Mouse (Mus musculus): ENCODE results near the gene C1qtnf9.

C1qtnf9 gene

DNA sequence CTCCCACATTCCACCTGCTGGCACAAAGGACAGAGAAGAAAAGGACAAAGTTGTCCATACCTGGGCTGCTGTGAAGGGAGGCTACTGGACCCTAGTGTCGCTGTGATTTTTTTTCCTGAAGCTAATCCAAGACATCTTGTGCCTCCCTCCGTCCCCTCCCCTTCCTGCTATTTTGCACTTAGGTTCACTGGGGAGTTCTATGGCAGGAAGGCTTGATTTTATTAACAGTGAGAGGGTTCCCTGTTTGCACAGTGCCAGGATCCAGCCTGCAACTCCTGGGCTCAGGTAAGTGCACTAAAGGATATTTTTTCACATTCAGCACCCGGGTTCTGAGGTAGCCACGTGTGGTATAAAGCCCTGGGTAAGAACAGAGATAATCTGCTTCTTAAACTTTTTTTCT, at the start of gene C1qtnf9:
Gene C1qtnf9 (plus strand): TSS at position 251 of the 400 bp plus-strand sequence.
- no peak for DNase-seq (ENCODE audit: low spot score in 2 of 2)

DNA sequence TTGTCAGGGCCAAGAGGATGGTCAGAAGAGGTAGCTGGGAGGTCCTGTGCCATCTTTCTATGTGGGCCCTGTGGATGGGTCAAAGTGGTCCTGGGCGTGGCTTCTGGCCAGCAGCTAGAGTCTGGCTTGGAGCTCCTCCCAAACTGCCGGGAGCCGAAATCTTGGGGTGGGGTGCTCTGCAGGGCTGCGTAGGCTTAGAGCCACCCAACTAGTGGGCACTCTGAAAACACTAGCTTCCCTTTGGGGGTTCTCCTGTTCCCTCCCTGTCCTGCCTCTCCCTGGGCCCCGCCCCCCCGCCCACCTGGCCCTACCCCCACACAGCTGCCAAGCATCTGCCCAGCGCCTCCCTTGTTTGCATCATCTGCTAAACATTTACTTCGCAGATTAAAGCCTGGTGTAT, 46.6 kb upstream of the C1qtnf9 start:
- DNase-seq (ENCODE audit: low spot score in 2 of 2): no peak

DNA sequence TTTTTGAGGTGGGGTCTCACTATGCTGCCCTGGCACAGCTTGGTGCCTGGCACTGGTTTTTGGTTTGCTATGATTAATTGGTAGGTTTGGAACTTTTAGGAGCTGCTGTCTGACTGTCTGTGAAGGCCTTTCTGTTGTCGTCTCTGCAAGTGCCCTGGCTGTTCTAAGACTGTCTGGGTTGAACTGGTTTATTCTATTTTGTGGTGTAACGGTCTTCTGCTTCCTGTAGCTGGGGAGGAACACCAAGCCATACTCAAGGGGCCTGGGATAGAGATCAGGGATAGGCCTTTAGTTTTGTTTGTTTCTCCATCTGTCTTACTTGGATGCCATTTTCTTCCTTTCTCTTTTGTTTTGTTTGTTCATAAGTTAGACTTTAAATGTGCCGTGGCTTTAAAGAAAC, 46.0 kb upstream of the C1qtnf9 start:
- DNase-seq (ENCODE audit: low spot score in 2 of 2): no peak

DNA sequence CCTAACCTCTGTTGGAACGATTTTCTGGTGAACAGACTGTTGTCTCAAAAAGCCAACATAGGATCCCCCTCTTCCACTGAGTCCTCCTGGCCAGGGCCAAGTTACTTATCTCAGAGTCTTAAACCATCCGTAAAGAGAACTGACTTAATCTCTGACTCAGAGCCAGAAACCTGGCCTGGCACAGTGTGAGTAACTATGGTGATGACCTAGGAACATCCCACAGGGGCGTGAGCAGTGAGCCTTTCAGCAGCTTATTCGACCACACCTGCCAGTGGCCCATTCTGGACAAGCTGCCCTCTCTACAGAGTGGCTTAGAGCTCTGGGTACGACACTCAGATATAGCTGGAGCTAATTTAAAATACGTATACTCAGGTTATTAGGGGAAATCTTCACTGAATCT, 41.8 kb upstream of the C1qtnf9 start:
- DNase-seq (ENCODE audit: low spot score in 2 of 2): no peak

DNA sequence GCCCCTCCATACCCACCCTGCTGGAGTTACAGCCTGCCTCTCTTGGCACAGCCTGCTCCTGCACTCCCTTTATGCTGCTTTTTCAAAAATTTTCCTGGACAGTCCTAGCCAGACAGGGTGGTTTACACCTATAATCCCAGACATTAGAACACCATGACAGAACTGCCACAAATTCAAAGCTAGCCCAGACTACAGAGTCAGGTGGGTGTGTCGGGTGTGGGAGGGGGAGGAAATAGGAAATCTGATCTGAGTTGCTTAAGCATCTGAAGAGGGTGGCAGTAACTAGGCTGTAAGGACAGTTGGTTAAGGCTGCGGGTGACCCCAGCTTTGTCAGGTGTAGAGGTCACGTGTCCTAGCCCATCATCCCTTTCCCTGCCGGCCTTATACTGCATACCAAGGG, 40.8 kb upstream of the C1qtnf9 start:
- no peak for DNase-seq (ENCODE audit: low spot score in 2 of 2)

DNA sequence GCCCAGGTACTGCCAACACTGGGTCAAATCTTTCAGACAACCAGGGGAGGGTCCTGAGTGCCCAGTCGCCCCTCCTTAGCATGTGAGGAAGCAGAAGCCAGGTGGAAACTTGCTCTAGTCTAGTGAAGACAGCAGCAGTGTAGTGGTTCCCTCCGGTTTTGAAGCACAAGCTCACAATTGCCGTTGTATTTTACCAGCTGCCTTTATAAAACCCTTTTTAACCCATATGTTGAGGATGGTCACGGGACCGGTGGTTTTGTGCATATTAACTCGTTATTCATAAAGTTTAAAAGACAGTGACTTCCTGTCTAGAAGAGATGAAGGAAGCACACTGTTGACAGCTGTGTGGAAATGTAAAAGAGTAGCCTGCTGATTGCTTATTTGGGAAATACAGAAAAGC, 35.9 kb upstream of the C1qtnf9 start:
- DNase-seq (ENCODE audit: low spot score in 2 of 2): no peak

DNA sequence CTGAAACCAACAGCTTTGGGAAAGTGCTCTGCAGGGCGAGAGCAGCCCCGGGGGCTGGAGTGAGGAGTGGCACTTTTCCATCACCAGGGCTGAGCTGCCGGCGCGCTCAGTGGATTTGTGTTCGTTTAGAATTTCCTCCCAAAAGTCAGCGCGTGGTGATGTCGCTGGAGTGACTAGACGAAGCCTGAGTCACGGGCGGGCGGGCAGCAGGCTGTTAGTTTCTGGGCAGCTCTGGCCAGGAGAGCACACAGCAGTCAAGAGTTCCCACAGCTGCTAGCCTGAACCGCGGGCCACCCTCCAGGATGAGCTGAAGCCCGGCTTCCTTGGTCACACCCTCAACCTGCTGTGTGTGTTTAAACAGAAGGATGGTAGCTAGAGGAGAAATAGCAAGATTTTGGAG, 35.1 kb upstream of the C1qtnf9 start:
- peak; percentile 40 to 41 for DNase-seq (ENCODE audit: low spot score in 2 of 2)

DNA sequence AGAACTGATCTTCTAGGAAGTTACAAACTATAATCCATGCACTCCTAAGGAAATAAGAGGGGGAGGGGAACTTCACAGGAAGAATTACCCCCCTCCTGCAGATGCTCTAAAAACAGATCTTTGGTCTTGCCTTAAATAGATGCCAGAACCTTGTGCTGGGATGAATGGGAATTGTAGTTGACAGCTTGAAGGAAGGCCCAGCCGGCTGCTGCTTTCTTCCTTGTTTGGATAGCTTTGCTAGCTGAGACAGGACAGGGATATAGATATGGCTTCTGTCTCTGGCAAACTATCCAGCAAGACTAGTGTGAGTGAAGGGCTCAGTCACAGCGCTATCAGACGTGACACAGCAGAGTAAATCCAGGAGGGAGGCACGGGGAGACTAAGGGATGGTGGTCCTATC, 34.2 kb upstream of the C1qtnf9 start:
- no peak for DNase-seq (ENCODE audit: low spot score in 2 of 2)

DNA sequence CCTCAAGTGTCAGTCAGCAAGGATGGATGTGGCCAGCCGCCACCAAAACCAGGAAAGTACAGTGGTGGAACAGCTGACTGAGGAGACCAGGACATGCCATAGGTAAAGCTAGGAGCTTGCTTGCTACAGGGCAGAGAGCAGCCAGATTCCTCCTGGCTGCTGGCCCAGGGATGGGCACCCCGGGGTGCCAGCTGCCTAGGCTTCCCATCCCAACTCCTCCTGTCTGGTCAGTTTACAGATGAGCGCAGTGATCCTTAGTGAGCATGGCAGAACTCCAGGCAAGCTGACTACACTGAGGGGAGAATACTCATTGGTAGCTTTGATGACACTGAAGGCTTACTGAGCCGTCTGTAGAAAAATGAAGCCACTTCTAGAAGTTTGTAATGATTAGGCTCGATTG, 32.7 kb upstream of the C1qtnf9 start:
- no peak for DNase-seq (ENCODE audit: low spot score in 2 of 2)

DNA sequence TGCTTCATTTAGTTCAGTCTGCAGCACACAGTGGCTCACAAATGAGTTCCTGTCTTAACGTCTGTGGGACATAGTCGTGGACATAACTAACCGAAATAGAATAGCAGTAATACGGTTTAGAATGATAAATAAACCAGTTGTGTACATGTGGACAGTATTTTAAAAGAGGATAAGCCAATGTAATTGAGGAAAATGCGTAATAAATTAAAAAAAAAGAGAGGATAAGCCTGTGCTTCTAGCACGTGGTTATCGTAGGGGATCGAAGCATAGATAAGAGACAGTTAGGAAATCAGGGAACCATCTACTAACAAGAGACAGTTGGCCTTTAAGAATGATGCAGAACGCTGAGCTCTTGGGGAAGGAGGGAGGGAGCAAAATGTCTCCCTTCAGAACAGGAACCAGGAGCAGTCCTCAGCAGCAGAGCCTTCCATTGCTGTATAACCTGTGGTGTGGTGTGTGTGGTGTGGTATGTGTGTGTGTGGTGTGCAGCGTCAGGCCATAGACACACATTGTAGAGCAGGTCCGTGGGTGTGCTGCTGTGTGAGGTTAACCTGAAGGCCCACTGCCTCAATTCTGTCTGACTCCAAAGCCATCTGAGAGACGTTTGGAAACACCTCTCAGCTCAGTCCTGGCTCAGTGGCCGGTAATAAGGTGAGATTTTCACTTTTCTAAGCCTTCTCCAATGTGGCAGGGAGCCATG, 31.9 kb upstream of the C1qtnf9 start:
- no peak for DNase-seq (ENCODE audit: low spot score in 2 of 2)

DNA sequence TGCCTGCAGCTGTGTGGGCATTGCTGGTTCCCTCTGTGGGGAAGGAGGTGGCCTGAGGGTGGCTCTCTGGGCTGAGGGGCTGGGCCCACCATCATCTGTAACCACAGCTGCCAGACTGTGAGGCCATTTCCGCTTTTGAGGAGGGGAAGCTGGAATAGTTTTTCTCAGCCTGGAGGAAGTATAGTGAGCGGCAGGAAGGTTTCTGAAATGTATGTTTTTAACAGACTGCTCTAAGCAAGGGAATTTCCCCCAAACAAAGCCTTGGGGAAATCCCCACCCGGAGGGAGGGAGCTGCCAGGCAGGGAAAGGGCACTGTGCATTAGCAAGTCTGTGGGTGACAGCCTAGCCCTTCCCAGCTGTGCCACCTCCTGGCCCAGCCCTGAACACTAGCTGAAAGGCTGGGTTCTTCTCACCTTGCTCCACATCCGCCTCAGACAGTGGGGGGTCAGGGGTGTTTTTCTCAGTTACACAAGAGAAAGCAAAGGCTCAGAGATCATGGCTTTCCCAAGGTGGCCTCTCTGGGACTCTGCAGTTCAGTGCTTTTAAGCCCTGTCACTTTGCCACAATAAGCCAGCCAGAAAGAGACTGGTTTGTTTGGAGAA, 31.2 kb upstream of the C1qtnf9 start:
- no peak for DNase-seq (ENCODE audit: low spot score in 2 of 2)

DNA sequence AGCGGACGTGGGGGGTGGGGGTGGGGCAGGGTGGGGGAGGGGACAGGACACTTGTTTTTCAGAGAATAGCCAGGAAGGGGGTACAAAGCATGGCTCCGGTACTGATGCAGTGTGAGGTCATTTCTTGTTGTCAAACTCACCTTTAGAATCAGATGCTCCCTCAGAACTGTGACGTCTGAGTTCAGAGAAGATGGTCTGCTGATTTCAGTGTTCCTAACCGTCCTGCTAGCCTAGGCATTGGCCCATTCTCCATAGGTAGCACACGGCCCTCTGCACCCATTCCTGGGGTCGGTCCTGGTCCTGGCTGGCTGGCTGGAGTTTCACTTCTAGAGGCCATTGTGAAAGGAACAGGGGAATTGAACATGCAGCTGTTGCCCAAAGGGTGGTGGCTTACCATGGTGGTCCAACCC, 30.7 kb upstream of the C1qtnf9 start:
- no peak for DNase-seq (ENCODE audit: low spot score in 2 of 2)

DNA sequence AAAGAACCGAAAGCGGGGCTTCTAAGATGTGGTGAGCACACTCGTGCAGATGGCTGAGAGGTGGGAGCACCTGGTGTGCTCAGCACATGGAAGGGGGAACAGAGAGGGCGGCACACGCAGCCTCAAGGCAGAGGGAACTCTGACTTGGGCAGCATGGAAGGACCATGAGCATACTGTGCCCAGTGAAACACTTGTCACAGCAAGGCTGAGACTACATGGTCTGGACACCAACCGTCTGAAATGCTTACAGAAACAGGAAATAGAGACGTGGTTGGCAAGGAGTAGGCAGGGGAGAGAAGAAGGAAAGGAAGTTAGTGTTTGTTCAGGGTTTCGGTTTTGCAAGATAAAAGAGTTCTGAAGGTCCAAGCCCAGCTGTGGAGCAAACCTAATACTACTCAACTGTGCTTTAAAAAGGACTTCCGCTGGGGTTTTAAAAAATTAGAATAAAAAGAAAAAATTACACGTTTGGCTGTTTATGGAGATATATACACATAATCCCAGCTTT, 29.4 kb upstream of the C1qtnf9 start:
- DNase-seq (ENCODE audit: low spot score in 2 of 2): no peak

DNA sequence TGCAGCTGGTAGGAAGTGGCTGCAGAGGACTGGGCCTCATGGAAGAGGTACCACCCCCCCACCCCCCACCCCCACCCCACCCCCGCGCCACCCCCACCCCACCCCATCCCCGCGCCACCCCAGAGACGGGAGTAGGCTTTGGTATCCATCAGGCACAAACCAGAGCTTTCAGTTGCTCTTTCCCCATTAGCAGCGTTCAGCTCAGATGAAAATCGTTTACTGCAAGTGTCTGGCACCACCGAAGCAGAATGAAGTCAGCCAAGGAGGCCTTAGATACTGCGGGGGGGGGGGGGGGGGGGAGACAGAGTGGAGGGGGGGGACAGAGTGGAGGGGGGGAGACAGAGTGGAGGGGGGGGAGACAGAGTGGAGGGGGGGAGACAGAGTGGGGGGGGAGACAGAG, 28.8 kb upstream of the C1qtnf9 start:
- DNase-seq (ENCODE audit: low spot score in 2 of 2): no peak

DNA sequence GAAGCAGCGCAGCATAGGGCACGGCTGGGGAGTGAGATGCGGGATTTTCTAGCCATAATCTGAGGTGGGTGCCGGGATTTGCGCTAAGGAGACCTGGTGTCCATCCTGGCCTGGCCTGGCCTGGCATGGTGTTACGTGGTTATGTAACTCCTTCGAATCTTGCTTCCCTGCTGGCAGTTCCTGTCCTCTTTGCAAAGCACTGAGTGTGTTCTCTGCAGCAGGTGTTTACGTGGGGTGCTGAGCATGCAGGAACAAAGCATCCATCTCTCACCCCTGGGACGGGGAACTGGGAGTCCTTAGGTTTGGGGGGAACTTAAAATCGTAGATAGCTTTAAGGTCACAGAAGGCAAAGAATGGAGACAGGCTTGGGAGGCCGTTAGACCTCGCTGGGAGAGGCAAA, 28.3 kb upstream of the C1qtnf9 start:
- DNase-seq (ENCODE audit: low spot score in 2 of 2): no peak

DNA sequence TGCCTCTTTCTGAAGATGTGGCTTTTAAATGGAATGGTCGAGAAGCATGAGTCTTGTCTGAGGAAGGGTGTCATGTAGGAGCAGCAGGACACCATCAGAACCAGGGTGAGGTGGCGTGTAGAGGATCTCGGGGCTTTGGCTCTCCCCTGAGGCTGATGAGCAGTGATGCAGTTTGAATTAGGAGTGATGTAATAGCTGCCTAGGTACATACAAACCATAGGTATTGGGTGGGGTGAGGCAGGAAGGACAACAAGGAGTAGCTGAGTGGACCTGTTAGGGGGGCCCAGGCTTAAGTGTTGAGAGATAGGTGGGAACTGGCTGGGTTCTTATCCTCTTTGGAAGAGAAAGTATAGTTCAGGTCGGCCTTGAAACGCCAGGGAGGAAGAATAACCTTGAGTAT, 27.4 kb upstream of the C1qtnf9 start:
- no peak for DNase-seq (ENCODE audit: low spot score in 2 of 2)

DNA sequence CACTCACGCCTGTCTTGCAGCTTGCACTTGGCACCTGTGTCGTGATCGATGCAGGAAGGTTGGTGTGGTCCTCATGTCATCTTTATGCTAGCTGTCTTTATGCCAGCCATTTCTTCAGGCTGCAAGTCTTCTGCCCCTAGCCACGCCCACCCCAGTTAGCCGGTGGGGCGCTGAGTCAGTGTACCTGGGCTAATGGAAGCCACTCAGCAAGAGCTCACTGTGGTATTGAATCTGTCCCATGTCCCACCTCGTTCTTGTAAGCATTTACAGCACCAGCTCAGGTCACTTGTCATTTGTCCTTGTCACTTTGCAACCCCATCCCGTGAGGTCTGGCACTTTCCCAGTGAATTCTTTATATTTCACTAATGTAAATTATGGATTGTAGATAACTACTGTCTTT, 26.9 kb upstream of the C1qtnf9 start:
- DNase-seq (ENCODE audit: low spot score in 2 of 2): no peak

DNA sequence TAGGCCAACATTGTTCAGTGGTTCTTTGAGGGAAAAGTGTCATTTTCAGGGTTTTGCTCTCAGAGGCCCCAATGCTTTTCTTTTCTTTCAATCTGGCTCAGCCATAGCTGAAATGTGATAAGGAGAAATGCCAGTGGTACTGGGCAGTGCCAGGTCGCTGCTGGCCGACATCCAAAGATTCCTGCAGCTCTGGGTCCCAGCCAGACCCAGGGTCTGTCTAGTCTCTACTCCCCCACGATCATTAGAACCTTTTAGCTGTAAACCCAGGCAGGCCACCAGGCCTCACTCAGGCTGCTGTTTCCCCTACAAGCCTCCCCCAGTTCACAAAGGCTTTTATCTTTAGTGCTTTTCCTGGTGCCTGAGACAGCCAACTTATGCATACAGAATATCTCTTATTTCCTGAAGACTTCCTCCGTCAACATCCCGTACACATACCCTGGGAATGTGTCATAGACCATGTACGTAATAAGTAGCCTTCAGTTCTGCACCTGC, 26.4 kb upstream of the C1qtnf9 start:
- DNase-seq (ENCODE audit: low spot score in 2 of 2): no peak

DNA sequence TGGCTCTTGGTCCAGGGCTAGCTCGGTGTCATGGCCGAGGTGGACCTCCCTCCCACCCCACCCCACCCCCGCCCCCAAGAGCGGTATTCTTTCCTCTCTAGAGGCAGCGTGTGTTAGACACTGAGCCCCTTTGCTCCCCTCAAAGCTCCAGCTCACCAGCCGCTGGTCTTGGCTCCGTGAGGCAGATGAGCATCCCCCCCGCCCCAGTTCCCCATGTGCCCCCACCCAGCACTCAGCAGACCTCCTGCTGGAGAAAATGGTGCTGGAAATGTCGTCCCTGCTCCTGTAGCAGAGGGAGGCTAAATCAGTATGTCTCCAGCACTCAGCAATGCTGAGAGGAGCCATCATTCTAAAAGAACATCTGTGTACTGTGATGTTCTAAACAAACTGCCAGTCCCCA, 24.3 kb upstream of the C1qtnf9 start:
- no peak for DNase-seq (ENCODE audit: low spot score in 2 of 2)

DNA sequence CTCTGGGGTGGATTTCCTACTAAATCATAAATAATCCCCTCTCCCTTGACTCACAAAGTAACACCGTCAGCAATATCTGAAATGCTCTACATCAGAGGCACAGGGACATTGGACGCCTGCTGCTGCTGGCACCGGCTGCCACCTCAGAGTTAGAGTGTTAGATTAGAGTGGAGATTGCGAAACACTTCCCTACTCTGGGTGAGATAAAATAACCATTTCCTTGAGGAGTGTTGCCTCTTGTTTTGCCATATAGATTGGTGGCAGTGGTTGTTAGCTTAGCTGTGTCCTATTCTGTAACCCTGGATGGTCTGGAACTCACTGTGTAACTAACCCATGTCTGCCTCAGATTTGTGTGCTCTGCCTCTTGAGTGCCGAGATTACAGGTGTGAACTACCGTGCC, 22.7 kb upstream of the C1qtnf9 start:
- DNase-seq (ENCODE audit: low spot score in 2 of 2): no peak

DNA sequence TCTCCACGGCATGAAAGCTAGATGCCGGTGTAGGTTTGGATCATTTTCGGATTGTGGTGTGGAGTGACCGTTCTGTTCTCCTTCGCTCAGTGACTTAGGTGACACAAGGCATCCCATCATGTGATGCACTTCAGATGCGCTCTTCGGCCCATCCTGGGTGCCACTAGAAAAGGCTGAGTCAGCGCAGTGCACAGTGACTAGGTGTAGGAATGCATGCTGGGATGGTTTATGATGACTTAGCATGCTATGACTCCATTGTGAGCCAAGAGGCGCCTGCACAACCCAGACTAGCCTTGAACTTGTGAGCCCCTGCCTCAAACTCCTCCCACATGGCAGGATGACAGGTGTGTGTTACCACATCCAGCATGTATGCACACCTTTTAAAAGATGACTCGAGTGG, 21.8 kb upstream of the C1qtnf9 start:
- DNase-seq (ENCODE audit: low spot score in 2 of 2): no peak

DNA sequence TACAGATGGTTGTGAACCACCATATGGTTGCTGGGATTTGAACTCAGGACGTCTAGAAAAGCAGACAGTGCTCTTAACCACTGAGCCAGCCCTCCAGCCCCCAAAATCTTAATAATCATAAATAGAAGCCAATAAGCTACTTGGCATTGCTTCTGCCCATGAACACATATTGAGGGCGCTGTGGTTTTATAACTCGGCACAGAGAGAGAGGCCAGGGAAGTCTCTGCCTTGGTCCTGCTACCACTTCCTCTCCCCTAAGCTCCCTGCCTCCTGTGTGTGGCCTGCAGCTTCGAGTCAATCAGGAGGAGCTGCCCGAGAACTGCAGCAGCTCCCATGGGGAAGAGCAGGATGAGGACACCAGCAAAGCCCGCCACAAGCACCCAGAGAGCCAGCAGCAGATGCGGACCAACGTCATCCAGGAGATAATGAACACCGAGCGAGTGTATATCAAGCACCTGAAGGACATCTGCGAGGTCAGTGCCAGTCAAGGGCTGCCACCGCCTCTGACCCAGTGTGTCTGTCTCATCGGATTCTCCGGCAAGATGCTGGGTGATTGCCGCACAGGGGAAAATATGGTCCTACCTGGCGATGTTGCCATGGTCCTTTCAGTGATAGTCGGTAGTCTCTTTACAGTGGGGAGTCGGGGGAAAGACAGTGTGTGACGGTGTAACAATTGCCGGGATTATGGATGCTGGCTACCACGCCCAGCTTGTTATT, 20.6 kb upstream of the C1qtnf9 start:
- no peak for DNase-seq (ENCODE audit: low spot score in 2 of 2)

DNA sequence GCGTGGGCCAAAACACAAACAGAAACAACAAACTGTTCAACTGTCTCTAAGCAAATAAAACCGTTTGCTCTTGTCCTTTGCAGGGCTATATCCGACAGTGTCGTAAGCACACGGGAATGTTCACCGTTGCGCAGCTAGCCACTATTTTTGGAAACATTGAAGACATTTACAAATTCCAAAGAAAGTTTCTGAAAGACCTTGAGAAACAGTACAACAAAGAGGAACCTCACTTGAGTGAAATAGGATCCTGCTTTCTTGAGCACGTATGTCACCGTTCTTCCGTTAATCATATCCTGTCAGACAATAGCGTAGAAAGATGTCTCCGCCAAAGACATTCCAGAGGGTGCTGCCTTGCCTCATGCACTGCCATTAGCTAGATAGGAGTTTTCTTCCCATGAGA, 18.1 kb upstream of the C1qtnf9 start:
- DNase-seq (ENCODE audit: low spot score in 2 of 2): no peak

Data from frontal cortex, postnatal 36 days (tissue).